Mouse (Mus musculus): ENCODE measurements around the gene Dpp8. TPM values are rescaled to one million over a fixed set of nuclear protein-coding genes. Genes with fewer than 3 reads are reported as not detected.

Dpp8 gene
- polyA plus RNA-seq, 1 experiment from 2014 or later, result 25.9 TPM

DNA sequence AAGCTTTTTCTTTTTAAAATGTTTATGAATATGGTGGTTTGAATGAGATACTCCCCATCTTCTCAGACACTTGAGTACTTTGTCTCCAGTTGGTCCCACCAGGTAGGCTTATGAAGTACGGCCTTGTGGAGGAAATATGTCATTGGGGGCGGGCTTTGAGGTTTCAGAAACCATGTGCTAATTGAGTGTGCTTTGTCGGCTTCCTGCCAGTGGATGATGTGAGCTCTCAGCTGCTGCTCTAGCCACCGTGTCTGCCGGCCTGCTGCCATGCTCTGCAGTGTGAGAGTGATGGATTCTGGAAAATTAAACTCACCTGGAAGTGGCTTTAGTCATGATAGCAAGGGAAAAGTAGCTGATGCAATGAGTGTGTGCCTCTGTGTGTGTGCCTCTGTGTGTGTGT, 55.3 kb downstream of the Dpp8 start:
- no peak overlapping the region for H3K4me3 ChIP-seq
- H3K27me3 ChIP-seq, result no peaks in the 10 kb centered on the region
- H3K27ac ChIP-seq, result no peak overlapping the region
- no peak overlapping the region for H3K4me2 ChIP-seq
- ATAC-seq (replicated peaks; ENCODE audit: insufficient number of reproducible peaks, insufficient read depth, low FRiP score, low read depth), result no peak
- no peak overlapping the region for H3K9ac ChIP-seq
- 41% methylated on average over 5 of the region's 5 CpGs for WGBS
- H3K4me1 ChIP-seq (replicated peaks), result 0 out of 2 replicates have a peak, but pooled peaks cover 3% of the 10 kb centered on the region
- H3K9me3 ChIP-seq (replicated peaks), result no peaks in the 10 kb centered on the region
- H3K36me3 ChIP-seq, result peaks cover 20% of the 10 kb centered on the region

DNA sequence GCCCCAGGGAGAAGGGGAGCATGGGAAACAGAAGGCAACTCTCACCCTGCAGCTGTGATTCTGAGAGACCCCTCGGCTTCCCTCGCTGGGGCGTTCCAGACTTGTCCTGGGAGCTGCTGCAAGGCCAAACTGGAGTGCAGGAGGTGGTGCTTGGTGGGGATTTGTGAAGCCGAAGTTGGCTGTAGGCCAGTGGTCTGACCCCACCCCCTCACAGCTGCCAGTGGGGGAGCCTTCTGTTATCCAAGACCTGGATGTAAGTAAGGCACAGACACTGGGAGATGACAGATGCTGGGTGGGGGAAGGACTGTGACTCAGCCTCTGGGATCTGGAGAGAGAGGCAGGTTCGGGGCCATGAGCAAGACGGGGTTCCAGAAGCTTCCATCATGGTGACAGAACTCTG, 62.0 kb downstream of the Dpp8 start:
- no peaks in the 10 kb centered on the region for H3K36me3 ChIP-seq
- H3K4me3 ChIP-seq, result no peak overlapping the region
- H3K4me2 ChIP-seq, result no peak overlapping the region; the same call in 1 of the 2 replicates
- peak overlapping the region; percentile 34; the same call in 1 of the 2 replicates for H3K27ac ChIP-seq
- H3K27me3 ChIP-seq, result no peaks in the 10 kb centered on the region
- H3K9ac ChIP-seq, result 0 out of 2 replicates have a peak overlapping the region, but pooled peaks have one; percentile 28
- no peaks in the 10 kb centered on the region for H3K9me3 ChIP-seq (replicated peaks)
- peak; percentile 65; the same call in 1 of the 2 replicates for ATAC-seq (replicated peaks; ENCODE audit: insufficient number of reproducible peaks, insufficient read depth, low FRiP score, low read depth)
- 21% methylated on average over 6 of the region's 6 CpGs for WGBS
- H3K4me1 ChIP-seq (replicated peaks), result peaks cover 7% of the 10 kb centered on the region

DNA sequence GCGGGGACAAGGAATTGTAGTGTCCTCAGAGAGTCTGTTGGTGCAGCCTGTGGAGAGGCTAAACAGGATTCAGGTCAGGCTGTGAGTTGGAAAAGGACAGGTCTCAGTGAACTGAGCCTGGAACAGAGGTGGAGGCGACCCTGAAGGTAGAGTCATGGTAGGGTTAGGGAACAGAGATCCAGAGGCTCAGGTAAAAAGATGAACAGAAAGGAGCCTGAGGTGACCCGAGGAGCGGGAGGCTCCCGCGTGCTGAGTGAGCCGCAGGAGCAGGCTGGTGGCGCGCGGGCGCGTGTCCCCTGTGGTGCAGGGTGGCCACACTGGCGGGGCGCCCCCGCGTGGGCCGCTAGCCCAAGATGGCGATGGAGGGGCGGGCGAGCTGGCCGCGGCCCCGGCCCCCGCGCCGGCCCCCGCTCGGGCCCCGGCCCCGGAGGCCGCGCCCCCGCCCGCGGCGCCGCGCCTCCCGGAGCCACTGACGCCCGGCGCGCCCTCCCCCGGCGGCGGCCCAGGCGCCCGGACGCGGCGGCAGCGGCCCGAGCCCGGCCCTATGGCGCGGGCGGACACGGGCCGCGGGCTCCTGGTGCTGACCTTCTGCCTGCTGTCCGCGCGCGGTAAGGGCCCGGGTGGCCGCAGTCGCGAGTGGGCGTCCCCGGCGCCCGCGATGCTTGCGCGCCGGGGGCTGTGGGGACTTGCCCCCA, 68.9 kb downstream of the Dpp8 start, which contains the start of gene Igdcc4:
Gene Igdcc4 (plus strand): TSS at position 496 of the 695 bp plus-strand sequence.
- Histone ChIP-seq H3K36me3 (no peaks in the 10 kb centered on the region), H3K9ac (peak within 1 kb of the TSS; percentile 70), H3K4me3 (peak within 1 kb of the TSS; percentile 71), H3K4me2 (peak within 1 kb of the TSS; percentile 96), H3K27me3 (no peaks in the 10 kb centered on the region), H3K27ac (peak within 1 kb of the TSS; percentile 82), H3K9me3 (replicated peaks) (no peaks in the 10 kb centered on the region), H3K4me1 (replicated peaks) (peaks cover 19% of the 10 kb centered on the region)
- ATAC-seq (replicated peaks; ENCODE audit: insufficient number of reproducible peaks, insufficient read depth, low FRiP score, low read depth), result peak; percentile 34
- WGBS, result 1% methylated on average over 59 of the region's 76 CpGs

- peak overlapping the region; percentile 96 for H3K4me2 ChIP-seq
- H3K36me3 ChIP-seq, result no peaks in the 10 kb centered on the region
- under 1% methylated on average over 39 of the region's 39 CpGs for WGBS
- H3K9ac ChIP-seq, result peak overlapping the region; percentile 70
- H3K27me3 ChIP-seq, result no peaks in the 10 kb centered on the region
- peaks cover 19% of the 10 kb centered on the region for H3K4me1 ChIP-seq (replicated peaks)
- ATAC-seq (replicated peaks; ENCODE audit: insufficient number of reproducible peaks, insufficient read depth, low FRiP score, low read depth), result peak; percentile 49
- peak overlapping the region; percentile 82 for H3K27ac ChIP-seq
- H3K9me3 ChIP-seq (replicated peaks), result no peaks in the 10 kb centered on the region
- H3K4me3 ChIP-seq, result peak overlapping the region; percentile 71
These were observed 69.6 kb downstream of the Dpp8 start for GRCm38 (mm10) chr9:65101686-65102376.

GRCm38 (mm10) chr9:65102377-65103172, 70.4 kb downstream of the Dpp8 start:
- Histone ChIP-seq H3K27me3 (no peaks in the 10 kb centered on the region), H3K36me3 (no peaks in the 10 kb centered on the region), H3K9ac (peak overlapping the region; percentile 70), H3K4me2 (peak overlapping the region; percentile 96), H3K4me1 (replicated peaks) (peaks cover 19% of the 10 kb centered on the region), H3K4me3 (peak overlapping the region; percentile 71), H3K9me3 (replicated peaks) (no peaks in the 10 kb centered on the region), H3K27ac (peak overlapping the region; percentile 82)
- 8% methylated on average over 35 of the region's 36 CpGs for WGBS
- ATAC-seq (replicated peaks; ENCODE audit: insufficient number of reproducible peaks, insufficient read depth, low FRiP score, low read depth), result peak; percentile 50; the same call in 1 of the 2 replicates

GRCm38 (mm10) chr9:65103173-65103752, 71.0 kb downstream of the Dpp8 start:
- no peak for ATAC-seq (replicated peaks; ENCODE audit: insufficient number of reproducible peaks, insufficient read depth, low FRiP score, low read depth)
- 43% methylated on average over 8 of the region's 8 CpGs for WGBS
- H3K27ac ChIP-seq, result no peak overlapping the region
- H3K4me2 ChIP-seq, result peak overlapping the region; percentile 96
- no peaks in the 10 kb centered on the region for H3K36me3 ChIP-seq
- H3K27me3 ChIP-seq, result no peaks in the 10 kb centered on the region
- no peak overlapping the region for H3K9ac ChIP-seq
- H3K9me3 ChIP-seq (replicated peaks), result no peaks in the 10 kb centered on the region
- H3K4me3 ChIP-seq, result peak overlapping the region; percentile 71
- H3K4me1 ChIP-seq (replicated peaks), result peaks cover 19% of the 10 kb centered on the region

GRCm38 (mm10) chr9:65106821-65107220, 74.6 kb downstream of the Dpp8 start:
- ATAC-seq (replicated peaks; ENCODE audit: insufficient number of reproducible peaks, insufficient read depth, low FRiP score, low read depth), result no peak
- 74% methylated on average over 4 of the region's 4 CpGs for WGBS

GRCm38 (mm10) chr9:65107893-65108292, 75.7 kb downstream of the Dpp8 start:
- no peak for ATAC-seq (replicated peaks; ENCODE audit: insufficient number of reproducible peaks, insufficient read depth, low FRiP score, low read depth)
- peaks cover 18% of the 10 kb centered on the region for H3K4me1 ChIP-seq (replicated peaks)
- no peak overlapping the region for H3K9ac ChIP-seq
- H3K36me3 ChIP-seq, result no peaks in the 10 kb centered on the region
- H3K4me3 ChIP-seq, result no peak overlapping the region
- no peak overlapping the region for H3K4me2 ChIP-seq
- H3K9me3 ChIP-seq (replicated peaks), result no peaks in the 10 kb centered on the region
- no peaks in the 10 kb centered on the region for H3K27me3 ChIP-seq
- WGBS, result 80% methylated on average over 1 of the region's 1 CpGs
- H3K27ac ChIP-seq, result no peak overlapping the region

More at GRCm38 (mm10) chr9:65106821-65107220, 74.6 kb downstream of the Dpp8 start:
- Histone ChIP-seq H3K9ac (no peak overlapping the region), H3K4me2 (no peak overlapping the region), H3K27me3 (no peaks in the 10 kb centered on the region), H3K36me3 (no peaks in the 10 kb centered on the region), H3K4me3 (no peak overlapping the region), H3K4me1 (replicated peaks) (peaks cover 26% of the 10 kb centered on the region), H3K9me3 (replicated peaks) (no peaks in the 10 kb centered on the region), H3K27ac (no peak overlapping the region)

GRCm38 (mm10) chr9:65109132-65110072, 77.2 kb downstream of the Dpp8 start:
- Histone ChIP-seq H3K36me3 (no peaks in the 10 kb centered on the region), H3K9me3 (replicated peaks) (no peaks in the 10 kb centered on the region), H3K27me3 (no peaks in the 10 kb centered on the region), H3K4me3 (no peak overlapping the region), H3K27ac (peak overlapping the region; percentile 43), H3K4me2 (peak overlapping the region; percentile 44), H3K4me1 (replicated peaks) (peaks cover 10% of the 10 kb centered on the region; the same call in 1 of the 2 replicates), H3K9ac (peak overlapping the region; percentile 22; the same call in 1 of the 2 replicates)
- 20% methylated on average over 24 of the region's 24 CpGs for WGBS
- no peak for ATAC-seq (replicated peaks; ENCODE audit: insufficient number of reproducible peaks, insufficient read depth, low FRiP score, low read depth)

- no peaks in the 10 kb centered on the region for H3K27me3 ChIP-seq
- no peak for ATAC-seq (replicated peaks; ENCODE audit: insufficient number of reproducible peaks, insufficient read depth, low FRiP score, low read depth)
- H3K27ac ChIP-seq, result no peak overlapping the region
- H3K4me1 ChIP-seq (replicated peaks), result peaks cover 20% of the 10 kb centered on the region; the same call in 1 of the 2 replicates
- H3K9ac ChIP-seq, result no peak overlapping the region
- 80% methylated on average over 5 of the region's 5 CpGs for WGBS
- H3K9me3 ChIP-seq (replicated peaks), result no peaks in the 10 kb centered on the region
- H3K36me3 ChIP-seq, result no peaks in the 10 kb centered on the region
- no peak overlapping the region for H3K4me2 ChIP-seq
- no peak overlapping the region for H3K4me3 ChIP-seq
These were observed 79.5 kb downstream of the Dpp8 start for GRCm38 (mm10) chr9:65111698-65112097.
